Mouse (Mus musculus): Measurements from ENCODE around the gene Slc5a10. TPM values are rescaled to one million over a fixed set of nuclear protein-coding genes. Genes with fewer than 3 reads are reported as not detected.
"Not testable (repeated sequence)": the region's sequence is repeated elsewhere in the genome, so short reads cannot be mapped to it uniquely, and the experiment has no call there.

Slc5a10 gene
- polyA plus RNA-seq, 1 experiment from 2014 or later = not detected

GRCm38 (mm10) chr11:61644576-61645326 lies 75.9 kb downstream of the Slc5a10 start:
- ATAC-seq (ENCODE audit: low FRiP score, low TSS enrichment) (no peak), DNase-seq (peak; percentile 4)
- Histone ChIP-seq H3K4me2 (ENCODE audit: low read length) (no peak overlapping the region), H3K9me3 (ENCODE audit: control insufficient read depth, low read length) (no peaks in the 10 kb centered on the region), H3K4me3 (replicated peaks; ENCODE audit: low read depth, low read length) (no peak overlapping the region), H3K9ac (replicated peaks; ENCODE audit: low read length) (no peak overlapping the region), H3K27me3 (ENCODE audit: control insufficient read depth, insufficient read depth, low read length) (no peaks in the 10 kb centered on the region), H3K4me1 (ENCODE audit: control insufficient read depth, insufficient read depth, low read length) (no peaks in the 10 kb centered on the region), H3K27ac (replicated peaks; ENCODE audit: low read depth, low read length) (no peak overlapping the region), H3K36me3 (ENCODE audit: control insufficient read depth, insufficient read depth, low read length) (no peaks in the 10 kb centered on the region)
- WGBS = 79% methylated on average over 11 of the region's 11 CpGs

GRCm38 (mm10) chr11:61643184-61643961 lies 77.3 kb downstream of the Slc5a10 start:
- Histone ChIP-seq H3K9me3 (ENCODE audit: control insufficient read depth, low read length) (no peaks in the 10 kb centered on the region), H3K4me1 (ENCODE audit: control insufficient read depth, insufficient read depth, low read length) (no peaks in the 10 kb centered on the region), H3K4me3 (replicated peaks; ENCODE audit: low read depth, low read length) (no peak overlapping the region), H3K27me3 (ENCODE audit: control insufficient read depth, insufficient read depth, low read length) (no peaks in the 10 kb centered on the region), H3K9ac (replicated peaks; ENCODE audit: low read length) (no peak overlapping the region), H3K27ac (replicated peaks; ENCODE audit: low read depth, low read length) (no peak overlapping the region), H3K4me2 (ENCODE audit: low read length) (no peak overlapping the region), H3K36me3 (ENCODE audit: control insufficient read depth, insufficient read depth, low read length) (no peaks in the 10 kb centered on the region)
- no peak for ATAC-seq (ENCODE audit: low FRiP score, low TSS enrichment)
- WGBS = 87% methylated on average over 5 of the region's 5 CpGs
- no peak for DNase-seq

GRCm38 (mm10) chr11:61642106-61642505 lies 78.5 kb downstream of the Slc5a10 start:
- Histone ChIP-seq H3K27ac (replicated peaks; ENCODE audit: low read depth, low read length) (no peak overlapping the region), H3K9ac (replicated peaks; ENCODE audit: low read length) (no peak overlapping the region), H3K4me1 (ENCODE audit: control insufficient read depth, insufficient read depth, low read length) (no peaks in the 10 kb centered on the region), H3K27me3 (ENCODE audit: control insufficient read depth, insufficient read depth, low read length) (no peaks in the 10 kb centered on the region), H3K9me3 (ENCODE audit: control insufficient read depth, low read length) (no peaks in the 10 kb centered on the region), H3K36me3 (ENCODE audit: control insufficient read depth, insufficient read depth, low read length) (no peaks in the 10 kb centered on the region), H3K4me2 (ENCODE audit: low read length) (no peak overlapping the region), H3K4me3 (replicated peaks; ENCODE audit: low read depth, low read length) (no peak overlapping the region)
- DNase-seq (no peak), ATAC-seq (ENCODE audit: low FRiP score, low TSS enrichment) (no peak)
- WGBS = 89% methylated on average over 7 of the region's 7 CpGs

GRCm38 (mm10) chr11:61640585-61640984 lies 80.0 kb downstream of the Slc5a10 start:
- H3K36me3 ChIP-seq (ENCODE audit: control insufficient read depth, insufficient read depth, low read length); H3K4me3 ChIP-seq (replicated peaks; ENCODE audit: low read depth, low read length); DNase-seq; H3K9ac ChIP-seq (replicated peaks; ENCODE audit: low read length); H3K4me2 ChIP-seq (ENCODE audit: low read length); H3K27ac ChIP-seq (replicated peaks; ENCODE audit: low read depth, low read length); ATAC-seq (ENCODE audit: low FRiP score, low TSS enrichment); H3K9me3 ChIP-seq (ENCODE audit: control insufficient read depth, low read length); H3K4me1 ChIP-seq (ENCODE audit: control insufficient read depth, insufficient read depth, low read length); H3K27me3 ChIP-seq (ENCODE audit: control insufficient read depth, insufficient read depth, low read length): not testable (repeated sequence)
- WGBS = 85% methylated on average over 9 of the region's 9 CpGs

GRCm38 (mm10) chr11:61639601-61640177 lies 80.9 kb downstream of the Slc5a10 start:
- H3K27me3 ChIP-seq (ENCODE audit: control insufficient read depth, insufficient read depth, low read length) = no peaks in the 10 kb centered on the region
- H3K4me3 ChIP-seq (replicated peaks; ENCODE audit: low read depth, low read length) = no peak overlapping the region
- DNase-seq (no peak), ATAC-seq (ENCODE audit: low FRiP score, low TSS enrichment) (no peak)
- H3K4me1 ChIP-seq (ENCODE audit: control insufficient read depth, insufficient read depth, low read length) = no peaks in the 10 kb centered on the region
- 94% methylated on average over 6 of the region's 6 CpGs for WGBS
- no peaks in the 10 kb centered on the region for H3K36me3 ChIP-seq (ENCODE audit: control insufficient read depth, insufficient read depth, low read length)
- no peak overlapping the region for H3K4me2 ChIP-seq (ENCODE audit: low read length)
- H3K9me3 ChIP-seq (ENCODE audit: control insufficient read depth, low read length) = no peaks in the 10 kb centered on the region
- no peak overlapping the region for H3K27ac ChIP-seq (replicated peaks; ENCODE audit: low read depth, low read length)
- no peak overlapping the region for H3K9ac ChIP-seq (replicated peaks; ENCODE audit: low read length)

GRCm38 (mm10) chr11:61638764-61639536 lies 81.7 kb downstream of the Slc5a10 start:
- no peak overlapping the region for H3K4me3 ChIP-seq (replicated peaks; ENCODE audit: low read depth, low read length)
- H3K9ac ChIP-seq (replicated peaks; ENCODE audit: low read length) = no peak overlapping the region
- H3K4me1 ChIP-seq (ENCODE audit: control insufficient read depth, insufficient read depth, low read length) = no peaks in the 10 kb centered on the region
- no peaks in the 10 kb centered on the region for H3K27me3 ChIP-seq (ENCODE audit: control insufficient read depth, insufficient read depth, low read length)
- no peak overlapping the region for H3K4me2 ChIP-seq (ENCODE audit: low read length)
- WGBS = 83% methylated on average over 12 of the region's 12 CpGs
- H3K27ac ChIP-seq (replicated peaks; ENCODE audit: low read depth, low read length) = no peak overlapping the region
- no peak for ATAC-seq (ENCODE audit: low FRiP score, low TSS enrichment)
- H3K36me3 ChIP-seq (ENCODE audit: control insufficient read depth, insufficient read depth, low read length) = no peaks in the 10 kb centered on the region
- no peak for DNase-seq
- no peaks in the 10 kb centered on the region for H3K9me3 ChIP-seq (ENCODE audit: control insufficient read depth, low read length)

GRCm38 (mm10) chr11:61637856-61638255 lies 82.8 kb downstream of the Slc5a10 start:
- WGBS = 89% methylated on average over 3 of the region's 3 CpGs

GRCm38 (mm10) chr11:61637413-61637812 lies 83.2 kb downstream of the Slc5a10 start:
- 52% methylated on average over 1 of the region's 1 CpGs for WGBS
- no peak overlapping the region for H3K27ac ChIP-seq (replicated peaks; ENCODE audit: low read depth, low read length)
- no peaks in the 10 kb centered on the region for H3K36me3 ChIP-seq (ENCODE audit: control insufficient read depth, insufficient read depth, low read length)
- H3K27me3 ChIP-seq (ENCODE audit: control insufficient read depth, insufficient read depth, low read length) = no peaks in the 10 kb centered on the region
- no peak overlapping the region for H3K4me3 ChIP-seq (replicated peaks; ENCODE audit: low read depth, low read length)
- H3K9ac ChIP-seq (replicated peaks; ENCODE audit: low read length) = no peak overlapping the region
- H3K4me1 ChIP-seq (ENCODE audit: control insufficient read depth, insufficient read depth, low read length) = no peaks in the 10 kb centered on the region
- DNase-seq = no peak
- ATAC-seq (ENCODE audit: low FRiP score, low TSS enrichment) = no peak
- H3K4me2 ChIP-seq (ENCODE audit: low read length) = no peak overlapping the region
- H3K9me3 ChIP-seq (ENCODE audit: control insufficient read depth, low read length) = no peaks in the 10 kb centered on the region

More at GRCm38 (mm10) chr11:61637856-61638255, 82.8 kb downstream of the Slc5a10 start:
- Histone ChIP-seq H3K9ac (replicated peaks; ENCODE audit: low read length) (no peak overlapping the region), H3K9me3 (ENCODE audit: control insufficient read depth, low read length) (no peaks in the 10 kb centered on the region), H3K27ac (replicated peaks; ENCODE audit: low read depth, low read length) (no peak overlapping the region), H3K27me3 (ENCODE audit: control insufficient read depth, insufficient read depth, low read length) (no peaks in the 10 kb centered on the region), H3K4me2 (ENCODE audit: low read length) (no peak overlapping the region), H3K4me3 (replicated peaks; ENCODE audit: low read depth, low read length) (no peak overlapping the region), H3K36me3 (ENCODE audit: control insufficient read depth, insufficient read depth, low read length) (no peaks in the 10 kb centered on the region), H3K4me1 (ENCODE audit: control insufficient read depth, insufficient read depth, low read length) (no peaks in the 10 kb centered on the region)
- DNase-seq = no peak
- ATAC-seq (ENCODE audit: low FRiP score, low TSS enrichment) = no peak
